Mouse (Mus musculus): ENCODE data around the gene Arl15.

GRCm38 (mm10) chr13:113856946-113857345 lies 62.6 kb downstream of the Arl15 start:
- TF ChIP-seq GATA1 (IDR thresholded peaks at IDR 0.05; ENCODE audit: borderline replicate concordance, low read length) (no peak), FLI1 (IDR thresholded peaks at IDR 0.05; ENCODE audit: low read length) (no peak)
